Mouse (Mus musculus) cerebellum, postnatal 4 days (tissue): ENCODE data around the gene Slc9a5.

Experiments
- DNase-seq, 2 experiments: peaks; one replicate each; pipeline ENCODE4 v3.0.0; 2022; ENCODE audit warnings: low spot score in 2 of 2, mixed read lengths in 1 of 2

The Slc9a5 gene

GRCm38 (mm10) chr8:105348450-105349095 lies at the start of gene Slc9a5:
Gene Slc9a5, plus strand, starts transcription at chr8:105348843.
- DNase-seq, result peak; percentile 40 to 69

GRCm38 (mm10) chr8:105299962-105300361 lies 48.7 kb upstream of the Slc9a5 start:
- no peak for DNase-seq

- no peak for DNase-seq
These were observed 45.2 kb upstream of the Slc9a5 start for GRCm38 (mm10) chr8:105303396-105303795.

GRCm38 (mm10) chr8:105303874-105304273 lies 44.8 kb upstream of the Slc9a5 start:
- DNase-seq, result no peak

- no peak for DNase-seq
These were observed 44.1 kb upstream of the Slc9a5 start for GRCm38 (mm10) chr8:105304325-105305210.

GRCm38 (mm10) chr8:105305211-105306145 lies 43.2 kb upstream of the Slc9a5 start, which contains the start of gene Elmo3:
Gene Elmo3, plus strand, starts transcription at chr8:105305601.
- peak in 1 of 2 experiments; percentile 57 for DNase-seq

- no peak for DNase-seq
These were observed 42.4 kb upstream of the Slc9a5 start for GRCm38 (mm10) chr8:105306146-105306691.

- no peak for DNase-seq
These were observed 41.0 kb upstream of the Slc9a5 start for GRCm38 (mm10) chr8:105307670-105308069.

GRCm38 (mm10) chr8:105308428-105308827 lies 40.2 kb upstream of the Slc9a5 start:
- no peak for DNase-seq

GRCm38 (mm10) chr8:105309142-105309847 lies 39.3 kb upstream of the Slc9a5 start:
- no peak for DNase-seq

GRCm38 (mm10) chr8:105310118-105310517 lies 38.5 kb upstream of the Slc9a5 start:
- DNase-seq, result no peak

GRCm38 (mm10) chr8:105311718-105312117 lies 36.9 kb upstream of the Slc9a5 start:
- DNase-seq, result no peak

- DNase-seq, result no peak
These were observed 35.7 kb upstream of the Slc9a5 start for GRCm38 (mm10) chr8:105312891-105313481.

- no peak for DNase-seq
These were observed 34.8 kb upstream of the Slc9a5 start for GRCm38 (mm10) chr8:105313622-105314402.

- no peak for DNase-seq
These were observed 33.4 kb upstream of the Slc9a5 start for GRCm38 (mm10) chr8:105315073-105315769.

- no peak for DNase-seq
These were observed 30.7 kb upstream of the Slc9a5 start for GRCm38 (mm10) chr8:105317941-105318340.

GRCm38 (mm10) chr8:105318662-105319190 lies 29.9 kb upstream of the Slc9a5 start:
- no peak for DNase-seq

- DNase-seq, result no peak
These were observed 25.5 kb upstream of the Slc9a5 start for GRCm38 (mm10) chr8:105323183-105323582.

GRCm38 (mm10) chr8:105325641-105326093 lies 23.0 kb upstream of the Slc9a5 start:
- DNase-seq, result no peak
